Mouse (Mus musculus) myocyte (in vitro differentiated cells): ENCODE data around the gene Olfr424.

Experiments
- CEBPB ChIP-seq: IDR thresholded peaks from 2 replicates; pipeline ENCODE4 v1.6.1; 2011; ENCODE audit warnings: mild to moderate bottlenecking, moderate library complexity; ENCODE audit not compliant: poor library complexity, insufficient read depth, severe bottlenecking
- E2F4 ChIP-seq: IDR thresholded peaks from one replicate; pipeline ENCODE4 v1.6.1; 2011; ENCODE audit warnings: mild to moderate bottlenecking, control low read depth, moderate library complexity; ENCODE audit not compliant: insufficient read depth
- MAX ChIP-seq: IDR thresholded peaks from one replicate; pipeline ENCODE4 v1.6.1; 2011; ENCODE audit warnings: low read depth, mild to moderate bottlenecking, control low read depth
- MYOD1 ChIP-seq, 3 experiments: IDR thresholded peaks; one replicate each; pipeline ENCODE4 v1.6.1; 2011; ENCODE audit warnings: control low read depth in 2 of 3, low read depth in 2 of 3, mild to moderate bottlenecking in 2 of 3, moderate library complexity in 1 of 3; ENCODE audit not compliant: insufficient read length in 2 of 3, control insufficient read depth in 1 of 3
- MYOG ChIP-seq, 3 experiments: IDR thresholded peaks; one replicate each; pipeline ENCODE4 v1.6.1; 2011; ENCODE audit warnings: control low read depth in 2 of 3, low read depth in 2 of 3, mild to moderate bottlenecking in 2 of 3; ENCODE audit not compliant: insufficient read length in 2 of 3, control insufficient read depth in 1 of 3, insufficient read depth in 1 of 3
- POLR2A ChIP-seq: IDR thresholded peaks from one replicate; pipeline ENCODE4 v1.6.1; 2011; ENCODE audit warnings: low read depth, mild to moderate bottlenecking, control low read depth, moderate library complexity; ENCODE audit not compliant: insufficient read length
- POLR2AphosphoS2 ChIP-seq: IDR thresholded peaks from one replicate; pipeline ENCODE4 v1.6.1; 2011; ENCODE audit warnings: low read depth, control low read depth; ENCODE audit not compliant: insufficient read length
- REST ChIP-seq: IDR thresholded peaks from one replicate; pipeline ENCODE4 v1.6.1; 2011; ENCODE audit warnings: mild to moderate bottlenecking, control low read depth, moderate library complexity; ENCODE audit not compliant: insufficient read depth, insufficient read length
- SRF ChIP-seq: IDR thresholded peaks from one replicate; pipeline ENCODE4 v1.6.1; 2011; ENCODE audit warnings: low read depth; ENCODE audit not compliant: control insufficient read depth, insufficient read length
- TCF12 ChIP-seq: IDR thresholded peaks from one replicate; pipeline ENCODE4 v1.6.1; 2011; ENCODE audit warnings: mild to moderate bottlenecking, control low read depth; ENCODE audit not compliant: poor library complexity, insufficient read depth, severe bottlenecking
- TCF3 ChIP-seq: IDR thresholded peaks from one replicate; pipeline ENCODE4 v1.6.1; 2011; ENCODE audit warnings: low read depth, control low read depth; ENCODE audit not compliant: insufficient read length
- USF1 ChIP-seq: IDR thresholded peaks from one replicate; pipeline ENCODE4 v1.6.1; 2011; ENCODE audit warnings: low read depth, mild to moderate bottlenecking, control low read depth, moderate library complexity

GRCm38 (mm10) chr1:174155333-174155732, 24.0 kb downstream of the Olfr424 start, which contains the start of gene Olfr420:
- TF ChIP-seq SRF = no peak
- TF ChIP-seq MAX = no peak
- no peak for TF ChIP-seq POLR2A
- TF ChIP-seq TCF12 = no peak
- no peak for TF ChIP-seq CEBPB
- TF ChIP-seq USF1 = no peak
- TF ChIP-seq E2F4 = no peak
- no peak for TF ChIP-seq POLR2AphosphoS2
- no peak for TF ChIP-seq MYOG (IDR thresholded peaks at IDR 0.05; ENCODE audit: control insufficient read depth in 1 of 3, insufficient read depth in 1 of 3, insufficient read length in 2 of 3, low read depth in 2 of 3)
- TF ChIP-seq MYOD1 (IDR thresholded peaks at IDR 0.05; ENCODE audit: control insufficient read depth in 1 of 3, insufficient read length in 2 of 3, low read depth in 2 of 3) = no peak
- no peak for TF ChIP-seq TCF3
- no peak for TF ChIP-seq REST
